Mouse (Mus musculus) liver, postnatal 0 days (tissue): Measurements from ENCODE around the gene Hoxa3.

Experiments
- CTCF ChIP-seq: sonication (generic); IDR thresholded peaks from 2 replicates; pipeline ENCODE4 v1.5.1; 2016; ENCODE audit warnings: antibody characterized with exemption, low read depth
- EP300 ChIP-seq: IDR thresholded peaks from 2 replicates; pipeline ENCODE4 v1.6.1; 2016; ENCODE audit warnings: antibody characterized with exemption, low read depth, mild to moderate bottlenecking

DNA sequence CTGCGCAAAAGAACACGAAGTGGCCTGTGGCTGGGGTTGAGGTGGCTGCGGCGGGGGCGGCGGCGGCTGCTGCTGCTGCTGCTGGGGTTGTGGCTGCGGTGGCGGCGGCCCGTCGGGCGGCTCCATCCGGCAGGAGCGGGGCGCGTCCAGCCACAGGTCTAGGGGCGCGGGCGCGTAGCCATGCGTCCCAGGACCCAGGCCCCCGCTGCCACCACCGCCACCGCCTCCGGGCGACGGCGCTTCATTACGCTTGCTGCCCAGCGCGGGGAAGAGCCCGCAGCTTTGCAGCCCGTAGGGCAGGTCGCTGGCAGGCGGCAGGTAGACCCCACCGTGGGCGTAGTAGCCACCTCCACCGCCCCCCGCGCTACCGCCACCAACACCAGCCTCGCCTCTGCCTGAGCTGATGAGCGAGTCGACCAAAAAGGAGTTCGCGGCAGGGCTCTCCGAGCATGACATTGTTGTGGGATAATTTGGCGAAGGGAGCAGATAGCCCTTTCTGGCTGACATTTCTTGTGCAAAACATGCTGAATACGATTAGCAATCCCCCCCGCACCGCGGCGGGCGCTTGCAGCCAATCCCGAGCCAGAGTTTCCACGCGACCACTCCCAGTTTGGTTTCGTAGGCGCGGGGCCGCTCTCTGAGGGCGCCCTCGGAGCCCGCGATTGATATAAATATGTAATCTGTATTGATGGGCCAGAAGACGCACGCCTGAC lies 21.4 kb upstream of the Hoxa3 start:
- TF ChIP-seq CTCF, result no peak
- no peak for TF ChIP-seq EP300
